Mouse (Mus musculus): ENCODE data around the gene Arhgef18.

GRCm38 (mm10) chr8:3411085-3411484, 18.3 kb downstream of the Arhgef18 start:
- TF ChIP-seq POLR2A (IDR thresholded peaks at IDR 0.05; ENCODE audit: borderline replicate concordance, control insufficient read depth, low read depth, low read length) (no peak), CTCF (IDR thresholded peaks at IDR 0.05; ENCODE audit: control insufficient read depth, insufficient read depth, low read length) (no peak)
